In genomic region chr4:32306169-32306792, GRCm38 (mm10) we compare ENCODE assay signal across 9 mouse cellular contexts.
A peak's percentile ranks its signal among the peaks of the same experiment; 100 is the strongest.
DNase-seq lines count a peak whose midpoint lies in the region; ATAC-seq lines count a peak whose summit lies in the region.
"Had no signal": no experiment of that assay in that cellular context is flagged by ENCODE, and none has a peak within 500 bp of the region (broad histone marks: within the 10 kb centered on the region; RNA-seq: fewer than 3 reads in every experiment).

No protein-coding gene starts in this region.

- peak; percentile 94 for DNase-seq in heart, adult 11 months
- no peak for DNase-seq in heart, adult 8-10 months (ENCODE audit: low spot score)
- DNase-seq in kidney, postnatal 14 days: peak; percentile 50
- peak; percentile 49 for DNase-seq in lung, postnatal 36 days
- DNase-seq in frontal cortex, postnatal 14 days (ENCODE audit: low spot score in 2 of 2): no peak
- no peak for DNase-seq in gastrocnemius, postnatal 14 days
- no peak for DNase-seq in spleen, adult 18-20 months

- WGBS in heart, embryonic 12.5 days: 5% methylated on average over 3 of the region's 3 CpGs

- H3K27ac ChIP-seq in heart, embryonic 12.5 days (ENCODE audit: poor library complexity, severe bottlenecking): peak overlapping the region; percentile 99

- ATAC-seq in heart, embryonic 12.5 days (ENCODE audit: insufficient number of reproducible peaks, low FRiP score): peak; percentile 40

- H3K4me1 ChIP-seq in heart, embryonic 12.5 days (replicated peaks): peaks cover 73% of the 10 kb centered on the region

- intact Hi-C loops in gastrocnemius, postnatal 14 days (cut with DNase I; ENCODE audit: low total_unique reads): loop anchor here (10.0 kb wide), 1 partner anchor 61 kb away; no protein-coding TSS in a partner anchor

- 0 out of 2 replicates have a peak overlapping the region, but pooled peaks have one; percentile 33 for H3K9ac ChIP-seq in heart, embryonic 12.5 days

- no peaks in the 10 kb centered on the region for H3K27me3 ChIP-seq in heart, embryonic 12.5 days (replicated peaks)
- H3K27me3 ChIP-seq: CH12.LX had no signal

- no peak overlapping the region for H3K4me3 ChIP-seq in heart, embryonic 12.5 days

- H3K4me2 ChIP-seq in heart, embryonic 12.5 days: peak overlapping the region; percentile 23

- H3K36me3 ChIP-seq in heart, embryonic 12.5 days: no peaks in the 10 kb centered on the region

- no peaks in the 10 kb centered on the region for H3K9me3 ChIP-seq in heart, embryonic 12.5 days (replicated peaks)

Comparison
In these comparisons a context has a peak if more than half of its experiments do, and no peak if none do; other contexts are left out.
1. DNase-seq: peak in heart, adult 11 months (single experiment), kidney, postnatal 14 days (single experiment) and lung, postnatal 36 days (single experiment); none in heart, adult 8-10 months (single experiment), frontal cortex, postnatal 14 days (0 of 2), gastrocnemius, postnatal 14 days (single experiment) and spleen, adult 18-20 months (0 of 2).